Mouse (Mus musculus) ES-Bruce4 (cell line): ENCODE results near the gene Hopx. TPM values are rescaled to one million over a fixed set of nuclear protein-coding genes. Genes with fewer than 3 reads are reported as not detected.

Experiments used
- H3K27ac ChIP-seq: 2 replicates; pipeline ENCODE4 v1.5.1; 2012; ENCODE audit warnings: low read length, inconsistent platforms; ENCODE audit not compliant: insufficient read depth
- H3K27me3 ChIP-seq: 2 replicates; pipeline ENCODE4 v1.6.1; 2012; ENCODE audit warnings: mild to moderate bottlenecking, low read length, inconsistent platforms; ENCODE audit not compliant: control insufficient read depth, poor library complexity, insufficient read depth, severe bottlenecking
- H3K36me3 ChIP-seq: 2 replicates; pipeline ENCODE4 v1.6.1; 2012; ENCODE audit warnings: inconsistent platforms, mild to moderate bottlenecking, low read length, moderate library complexity; ENCODE audit not compliant: control insufficient read depth, poor library complexity, insufficient read depth, severe bottlenecking
- H3K4me1 ChIP-seq: one replicate; pipeline ENCODE4 v1.8.1; 2011; ENCODE audit warnings: low read length; ENCODE audit not compliant: control insufficient read depth, insufficient read depth
- H3K4me3 ChIP-seq: 2 replicates; pipeline ENCODE4 v1.5.1; 2011; ENCODE audit warnings: low read depth, mild to moderate bottlenecking, low read length
- H3K9ac ChIP-seq: 2 replicates; pipeline ENCODE4 v1.6.1; 2012; ENCODE audit warnings: low read depth, mild to moderate bottlenecking, inconsistent platforms; ENCODE audit not compliant: poor library complexity, severe bottlenecking
- H3K9me3 ChIP-seq: replicated peaks from 2 replicates; pipeline ENCODE4 v1.6.1; 2012; ENCODE audit warnings: mild to moderate bottlenecking, low read length, inconsistent platforms; ENCODE audit not compliant: control insufficient read depth, poor library complexity, insufficient read depth, severe bottlenecking
- CTCF ChIP-seq: IDR thresholded peaks from one replicate; pipeline ENCODE4 v1.8.1; 2011; ENCODE audit warnings: low read depth, low read length
- EP300 ChIP-seq: IDR thresholded peaks from 2 replicates; pipeline ENCODE4 v1.6.1; 2011; ENCODE audit warnings: low read depth, low read length; ENCODE audit not compliant: insufficient read depth
- POLR2A ChIP-seq: IDR thresholded peaks from one replicate; pipeline ENCODE4 v1.8.1; 2011; ENCODE audit warnings: low read length; ENCODE audit not compliant: insufficient read depth
- polyA plus RNA-seq: library from polyadenylated mRNA; stranded (reverse); fragments of >200 nt; gene quantifications from 2 replicates; pipeline ENCODE4 v1.2.4, GENCODE M21; 2011; ENCODE audit warnings: low read depth; ENCODE audit not compliant: missing spikeins, insufficient read depth, insufficient read length

The Hopx gene
- polyA plus RNA-seq, 1 experiment, result 8.9 TPM

DNA sequence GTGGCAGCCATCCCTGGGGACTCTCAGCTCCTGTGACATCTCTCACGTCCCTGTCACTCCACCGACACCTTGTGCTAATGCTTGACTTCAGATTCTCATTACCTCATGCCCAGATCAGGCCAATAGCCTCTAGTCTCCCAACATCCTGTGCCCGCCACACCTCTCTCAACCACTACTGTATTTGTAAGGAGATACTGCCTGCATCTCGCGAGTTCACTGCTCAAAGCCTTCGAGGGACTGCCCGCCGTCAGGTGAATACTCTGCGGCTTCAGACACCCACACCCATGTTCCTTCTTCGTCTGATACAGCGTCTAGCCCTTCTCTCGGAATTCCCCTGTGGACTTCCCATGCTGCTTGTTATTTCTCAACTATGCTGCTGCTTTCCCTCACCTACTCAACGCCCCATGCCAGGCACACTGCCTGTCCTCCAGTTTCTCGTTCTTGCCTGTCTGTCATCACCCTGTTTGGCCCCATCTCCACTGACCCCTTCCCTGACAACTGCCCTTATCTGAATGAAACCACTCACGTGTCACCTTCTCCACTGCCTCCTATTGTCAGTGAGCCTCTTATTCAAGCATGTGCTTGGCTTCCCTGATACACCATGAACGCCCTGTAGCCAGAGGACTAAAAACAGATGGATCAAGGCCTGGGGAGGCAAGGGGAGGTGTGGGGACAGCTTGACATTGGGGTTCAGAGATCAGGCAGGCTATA lies 15.5 kb upstream of the Hopx start:
- H3K27me3 ChIP-seq, result no peaks in the 10 kb centered on the region
- no peak for TF ChIP-seq EP300
- no peak for TF ChIP-seq POLR2A
- no peak for TF ChIP-seq CTCF

DNA sequence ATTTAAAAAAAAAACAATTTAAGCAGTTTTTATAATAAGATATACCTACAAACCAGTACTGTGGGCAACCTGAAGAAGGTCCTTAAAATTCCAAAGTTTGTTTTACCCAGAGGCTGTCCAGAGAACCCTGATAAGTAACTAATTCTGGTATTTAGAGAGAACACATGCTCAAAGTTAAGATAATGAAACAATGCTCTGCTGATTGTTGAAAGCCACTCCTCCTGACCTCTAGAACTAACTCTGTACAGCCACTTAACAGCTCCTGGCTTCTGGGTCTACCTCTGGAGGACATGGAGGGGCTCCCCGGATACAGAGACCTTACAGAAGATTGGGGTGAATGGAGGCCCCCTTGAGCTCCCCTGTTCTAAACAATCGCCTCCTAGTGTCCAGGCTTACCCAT lies 15.0 kb upstream of the Hopx start:
- Histone ChIP-seq H3K9ac (no peak overlapping the region), H3K36me3 (no peaks in the 10 kb centered on the region), H3K27me3 (no peaks in the 10 kb centered on the region), H3K9me3 (peaks cover 25% of the 10 kb centered on the region), H3K4me1 (peaks cover 2% of the 10 kb centered on the region), H3K27ac (no peak overlapping the region), H3K4me3 (no peak overlapping the region)
- TF ChIP-seq CTCF (no peak), POLR2A (no peak), EP300 (no peak)

More for the DNA sequence above, 15.5 kb upstream of the Hopx start:
- Histone ChIP-seq H3K36me3 (no peaks in the 10 kb centered on the region), H3K9ac (no peak overlapping the region), H3K4me1 (peaks cover 2% of the 10 kb centered on the region), H3K9me3 (peaks cover 25% of the 10 kb centered on the region), H3K4me3 (no peak overlapping the region), H3K27ac (no peak overlapping the region)

DNA sequence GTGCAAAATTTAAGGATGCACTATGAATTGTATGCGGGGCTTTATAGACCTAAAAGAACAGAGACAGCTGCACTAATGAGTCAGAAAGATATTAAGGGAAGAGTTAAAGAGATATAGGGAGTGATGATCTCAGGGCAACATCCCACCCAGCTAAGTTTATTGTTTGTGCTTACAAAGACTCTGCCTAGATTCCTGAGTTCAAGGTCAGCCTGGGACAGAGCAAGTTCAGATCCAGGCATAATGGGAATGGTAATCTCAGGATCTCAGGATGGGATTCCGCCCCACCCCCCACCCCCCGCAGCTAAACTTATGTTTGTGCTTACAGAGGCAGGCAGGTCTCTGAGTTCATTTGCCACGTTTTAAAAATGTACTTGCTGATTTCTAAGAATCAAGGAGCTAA lies 13.9 kb upstream of the Hopx start:
- no peak overlapping the region for H3K9ac ChIP-seq
- no peaks in the 10 kb centered on the region for H3K36me3 ChIP-seq
- no peak for TF ChIP-seq CTCF
- no peak for TF ChIP-seq EP300
- TF ChIP-seq POLR2A, result no peak
- no peak overlapping the region for H3K4me3 ChIP-seq
- peaks cover 2% of the 10 kb centered on the region for H3K4me1 ChIP-seq
- H3K27ac ChIP-seq, result no peak overlapping the region
- no peaks in the 10 kb centered on the region for H3K27me3 ChIP-seq
- H3K9me3 ChIP-seq, result peaks cover 25% of the 10 kb centered on the region

DNA sequence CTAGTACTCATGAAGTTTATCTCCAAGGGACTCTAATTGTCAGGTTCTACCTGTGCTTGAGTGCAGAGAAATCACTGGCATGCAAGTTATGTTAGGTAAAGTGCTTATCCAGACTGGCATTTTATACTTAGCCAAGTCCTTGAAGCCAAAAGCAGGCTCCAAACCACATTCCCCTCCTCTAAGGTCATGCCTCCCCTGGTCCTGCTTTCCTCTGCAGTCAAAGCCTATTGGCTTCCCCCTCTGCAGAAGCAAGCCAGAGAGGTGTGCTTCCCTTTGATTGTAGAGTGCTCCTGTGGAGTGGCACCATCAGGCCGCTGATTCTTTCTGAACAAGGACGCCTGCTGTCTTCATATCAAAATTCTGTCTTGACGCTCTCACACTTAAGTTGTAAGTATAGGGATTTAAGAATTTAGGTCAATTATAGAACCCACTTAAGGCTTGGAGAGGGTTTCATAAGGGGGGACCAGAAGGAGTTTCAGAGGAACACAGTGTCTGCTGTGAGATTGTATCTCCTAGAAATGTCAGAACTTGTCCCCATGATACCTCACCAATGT lies 11.6 kb upstream of the Hopx start:
- H3K27me3 ChIP-seq, result no peaks in the 10 kb centered on the region
- no peak overlapping the region for H3K4me3 ChIP-seq
- peaks cover 6% of the 10 kb centered on the region for H3K4me1 ChIP-seq
- H3K27ac ChIP-seq, result no peak overlapping the region
- no peak for TF ChIP-seq EP300
- no peak for TF ChIP-seq POLR2A
- TF ChIP-seq CTCF, result no peak
- no peak overlapping the region for H3K9ac ChIP-seq
- peaks cover 25% of the 10 kb centered on the region for H3K9me3 ChIP-seq
- no peaks in the 10 kb centered on the region for H3K36me3 ChIP-seq

DNA sequence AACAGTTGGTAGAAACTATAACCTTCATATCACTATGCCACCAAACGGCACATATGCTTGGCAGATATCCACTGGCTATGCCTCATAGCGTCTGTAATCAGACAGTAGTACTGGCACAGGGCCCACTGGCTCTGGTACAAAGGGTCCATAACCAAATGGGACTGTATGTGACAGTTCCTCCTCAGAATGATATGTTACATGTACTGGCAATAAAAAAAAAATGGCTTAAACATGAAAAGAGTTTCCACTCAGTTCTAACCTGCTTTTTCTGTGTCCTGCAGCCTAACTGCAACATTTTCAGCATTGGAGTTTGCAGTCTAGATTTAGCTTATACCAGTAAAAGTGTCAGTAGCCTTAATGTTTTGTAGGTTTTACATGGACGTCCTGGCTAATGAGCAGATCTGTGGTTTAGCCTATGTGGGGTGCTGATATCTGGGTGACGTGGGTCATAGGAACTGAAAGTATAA lies 9.9 kb upstream of the Hopx start:
- Histone ChIP-seq H3K4me3 (no peak overlapping the region), H3K27me3 (no peaks in the 10 kb centered on the region), H3K4me1 (peaks cover 4% of the 10 kb centered on the region), H3K9ac (no peak overlapping the region), H3K27ac (0 out of 2 replicates have a peak overlapping the region, but pooled peaks have one; percentile 35), H3K9me3 (peaks cover 25% of the 10 kb centered on the region), H3K36me3 (no peaks in the 10 kb centered on the region)
- TF ChIP-seq EP300 (no peak), POLR2A (no peak), CTCF (no peak)

DNA sequence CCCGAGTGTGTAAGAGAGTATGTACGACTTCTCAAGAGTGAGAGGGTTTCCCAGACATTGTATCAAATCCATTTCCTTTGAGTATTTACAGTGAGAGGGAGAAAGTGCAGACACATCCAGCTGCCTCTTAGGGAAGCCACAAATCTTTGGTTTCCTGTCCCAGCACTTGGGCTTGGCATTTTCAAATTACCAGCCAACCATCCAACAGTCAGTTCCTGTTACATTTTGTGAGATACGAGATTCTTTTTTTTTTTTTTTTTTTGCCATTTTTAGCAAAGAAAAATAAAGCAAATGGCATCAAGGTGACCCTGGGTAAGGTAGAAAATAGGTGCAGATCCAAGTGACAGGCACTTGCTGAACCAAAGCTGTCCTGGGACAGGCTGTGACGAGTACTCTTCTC lies 9.2 kb upstream of the Hopx start:
- Histone ChIP-seq H3K36me3 (no peaks in the 10 kb centered on the region), H3K4me1 (peaks cover 9% of the 10 kb centered on the region), H3K27ac (no peak overlapping the region), H3K27me3 (no peaks in the 10 kb centered on the region), H3K4me3 (no peak overlapping the region), H3K9me3 (peaks cover 25% of the 10 kb centered on the region), H3K9ac (no peak overlapping the region)
- TF ChIP-seq POLR2A (no peak), CTCF (no peak), EP300 (no peak)
